Mouse (Mus musculus) forebrain, postnatal 0 days (tissue): ENCODE measurements at regions not wholly inside any gene's neighbourhood (a gene's known extent, or its start where the extent isn't known, plus 50 kb on each side); places are given as distances from the start of the nearest gene placed in this dataset.

ENCODE experiments used
- ATAC-seq: fragments of 200-750 bp; cut with Nextera tagmentation; 2 replicates; pipeline ENCODE4 v1.8.0; 2017; ENCODE audit warnings: mild to moderate bottlenecking, moderate library complexity
- DNase-seq: peaks from one replicate; pipeline ENCODE4 v3.0.0-alpha.2; 2015
- H3K27ac ChIP-seq: fragments of 300-500 bp; sonication (generic); 2 replicates; pipeline ENCODE4 v1.5.1; 2014; ENCODE audit warnings: low read depth, mild to moderate bottlenecking, antibody characterized with exemption, low read length, moderate library complexity, mixed read lengths
- H3K27me3 ChIP-seq: fragments of 300-500 bp; sonication (generic); 2 replicates; pipeline ENCODE4 v1.6.1; 2014; ENCODE audit warnings: mild to moderate bottlenecking, low read length, mixed read lengths; ENCODE audit not compliant: insufficient read depth
- H3K36me3 ChIP-seq: fragments of 300-500 bp; sonication (generic); 2 replicates; pipeline ENCODE4 v1.6.1; 2014; ENCODE audit warnings: mild to moderate bottlenecking, moderate library complexity; ENCODE audit not compliant: insufficient read depth
- H3K4me1 ChIP-seq: fragments of 300-500 bp; sonication (generic); 2 replicates; pipeline ENCODE4 v1.6.1; 2014; ENCODE audit warnings: antibody characterized with exemption; ENCODE audit not compliant: insufficient read depth
- H3K4me2 ChIP-seq: fragments of 300-500 bp; sonication (generic); 2 replicates; pipeline ENCODE4 v1.6.1; 2014; ENCODE audit warnings: low read depth, mild to moderate bottlenecking, moderate library complexity
- H3K4me3 ChIP-seq: fragments of 300-500 bp; sonication (generic); 2 replicates; pipeline ENCODE4 v1.5.1; 2014; ENCODE audit warnings: low read depth, low read length, mixed read lengths
- H3K9ac ChIP-seq: fragments of 300-500 bp; sonication (generic); 2 replicates; pipeline ENCODE4 v1.6.1; 2014; ENCODE audit warnings: mild to moderate bottlenecking
- H3K9me3 ChIP-seq: fragments of 300-500 bp; sonication (generic); 2 replicates; pipeline ENCODE4 v1.6.1; 2016; ENCODE audit warnings: low read length
- CTCF ChIP-seq: sonication (generic); IDR thresholded peaks from 2 replicates; pipeline ENCODE4 v1.5.1; 2016; ENCODE audit warnings: antibody characterized with exemption, control low read depth, low read depth
- WGBS: fragments of 180-500 bp; shearing (Covaris S2); extraction: QIAGEN DNeasy Blood & Tissue Kit; methylation state at CpG from one replicate; pipeline ENCODE4 v1.1.7; 2014; 5-methylcytosine and 5-hydroxymethylcytosine counted together

DNA sequence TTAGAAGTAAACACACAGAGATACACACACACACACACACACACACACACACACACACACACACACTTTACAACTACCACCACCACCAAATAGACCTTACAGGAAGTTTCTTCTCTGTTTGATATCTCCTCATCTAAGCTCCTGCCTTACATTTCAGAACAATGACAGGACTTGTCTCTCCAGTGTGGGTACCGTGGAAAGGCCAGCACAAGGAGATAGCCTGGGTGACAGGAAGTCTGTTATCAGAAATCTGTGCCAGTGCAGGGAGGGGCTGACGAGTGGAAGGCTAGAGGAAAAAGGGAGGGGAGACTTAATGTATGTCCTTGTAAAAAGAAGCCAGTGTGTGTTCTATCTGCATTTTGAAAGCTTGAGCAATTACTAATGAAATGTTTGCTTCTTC, 318.5 kb upstream of the Dcn start:
- TF ChIP-seq CTCF: no peak
- Histone ChIP-seq H3K4me2 (no peak overlapping the region), H3K36me3 (no peaks in the 10 kb centered on the region), H3K4me1 (no peaks in the 10 kb centered on the region), H3K27ac (no peak overlapping the region), H3K4me3 (no peak overlapping the region), H3K27me3 (no peaks in the 10 kb centered on the region), H3K9me3 (no peaks in the 10 kb centered on the region), H3K9ac (no peak overlapping the region)
- ATAC-seq (no peak), DNase-seq (no peak)
- WGBS: 42% methylated on average over 2 of the region's 2 CpGs

- TF ChIP-seq CTCF: no peak
- H3K9me3 ChIP-seq: no peaks in the 10 kb centered on the region
- no peaks in the 10 kb centered on the region for H3K4me1 ChIP-seq
- H3K27ac ChIP-seq: no peak overlapping the region
- 56% methylated on average over 3 of the region's 3 CpGs for WGBS
- DNase-seq (no peak), ATAC-seq (no peak)
- no peaks in the 10 kb centered on the region for H3K36me3 ChIP-seq
- no peak overlapping the region for H3K4me2 ChIP-seq
- H3K4me3 ChIP-seq: no peak overlapping the region
- H3K27me3 ChIP-seq: no peaks in the 10 kb centered on the region
- no peak overlapping the region for H3K9ac ChIP-seq
Measured at GRCm38 (mm10) chr10:97178468-97178867, 300.9 kb upstream of the Dcn start.

DNA sequence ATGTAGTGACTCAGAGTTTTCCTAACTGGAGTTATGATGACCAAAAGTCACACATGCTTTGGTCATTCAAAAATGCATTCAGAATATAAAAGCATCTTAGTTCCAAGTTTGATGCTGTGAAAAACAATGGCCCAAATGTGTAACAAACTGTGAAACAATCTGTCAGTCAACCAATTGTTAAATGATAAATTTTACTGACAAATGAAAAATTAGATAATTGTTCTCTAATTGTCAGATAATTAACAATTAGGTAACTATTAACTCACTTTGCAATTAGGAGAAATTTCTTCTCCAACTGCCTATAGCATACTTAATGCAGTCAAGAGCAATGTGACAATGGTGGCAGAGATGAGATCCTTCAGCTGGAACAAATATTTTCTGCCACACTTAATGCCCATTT, 289.7 kb upstream of the Dcn start:
- no peak overlapping the region for H3K4me3 ChIP-seq
- no peak overlapping the region for H3K27ac ChIP-seq
- H3K36me3 ChIP-seq: no peaks in the 10 kb centered on the region
- H3K4me1 ChIP-seq: no peaks in the 10 kb centered on the region
- H3K27me3 ChIP-seq: no peaks in the 10 kb centered on the region
- no peak overlapping the region for H3K4me2 ChIP-seq
- no peak overlapping the region for H3K9ac ChIP-seq
- DNase-seq: no peak
- H3K9me3 ChIP-seq: no peaks in the 10 kb centered on the region
- ATAC-seq: no peak
- no peak for TF ChIP-seq CTCF

- Histone ChIP-seq H3K9ac (no peak overlapping the region), H3K36me3 (no peaks in the 10 kb centered on the region), H3K27ac (no peak overlapping the region), H3K4me2 (no peak overlapping the region), H3K9me3 (no peaks in the 10 kb centered on the region), H3K4me3 (no peak overlapping the region), H3K4me1 (0 out of 2 replicates have a peak, but pooled peaks cover 8% of the 10 kb centered on the region), H3K27me3 (no peaks in the 10 kb centered on the region)
- DNase-seq: peak; percentile 48
- 18% methylated on average over 4 of the region's 4 CpGs for WGBS
- TF ChIP-seq CTCF: no peak
- peak; percentile 71 for ATAC-seq
Measured at GRCm38 (mm10) chr10:97211238-97211695, 268.1 kb upstream of the Dcn start.

DNA sequence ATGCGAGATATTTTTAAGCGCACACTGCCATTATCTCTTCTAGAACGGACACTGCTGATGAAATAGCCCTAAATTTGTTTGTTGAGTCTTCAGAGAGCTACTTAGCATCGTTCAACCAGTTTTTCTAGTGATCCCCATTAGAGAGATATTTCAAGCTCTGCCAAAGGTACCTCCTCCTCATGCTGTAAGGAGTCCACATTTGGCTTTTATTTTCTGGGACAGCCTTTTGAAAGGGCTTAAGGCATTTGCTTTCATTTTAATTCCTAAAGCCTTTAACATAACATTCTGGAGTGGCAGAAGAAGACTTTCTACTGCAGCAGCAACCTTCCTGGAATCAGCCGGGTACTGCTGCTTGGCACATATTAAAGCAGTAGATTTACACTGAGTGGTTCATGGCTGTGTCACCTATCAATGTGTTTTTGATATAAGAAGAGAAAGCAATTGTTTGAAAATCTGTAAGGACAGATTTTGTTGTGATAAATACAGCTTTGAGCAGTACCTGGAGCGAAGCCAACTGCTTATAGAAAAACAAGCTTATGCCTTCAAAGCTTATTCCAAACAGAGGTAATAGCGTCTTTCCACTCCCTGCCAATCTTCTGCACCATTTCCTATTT, 267.5 kb upstream of the Dcn start:
- DNase-seq (peak; percentile 59), ATAC-seq (no peak)
- TF ChIP-seq CTCF: no peak
- Histone ChIP-seq H3K27me3 (no peaks in the 10 kb centered on the region), H3K4me3 (no peak overlapping the region), H3K9ac (no peak overlapping the region), H3K9me3 (no peaks in the 10 kb centered on the region), H3K4me2 (no peak overlapping the region), H3K36me3 (no peaks in the 10 kb centered on the region), H3K27ac (peak overlapping the region; percentile 60; the same call in 1 of the 2 replicates), H3K4me1 (0 out of 2 replicates have a peak, but pooled peaks cover 8% of the 10 kb centered on the region)
- 35% methylated on average over 7 of the region's 7 CpGs for WGBS

DNA sequence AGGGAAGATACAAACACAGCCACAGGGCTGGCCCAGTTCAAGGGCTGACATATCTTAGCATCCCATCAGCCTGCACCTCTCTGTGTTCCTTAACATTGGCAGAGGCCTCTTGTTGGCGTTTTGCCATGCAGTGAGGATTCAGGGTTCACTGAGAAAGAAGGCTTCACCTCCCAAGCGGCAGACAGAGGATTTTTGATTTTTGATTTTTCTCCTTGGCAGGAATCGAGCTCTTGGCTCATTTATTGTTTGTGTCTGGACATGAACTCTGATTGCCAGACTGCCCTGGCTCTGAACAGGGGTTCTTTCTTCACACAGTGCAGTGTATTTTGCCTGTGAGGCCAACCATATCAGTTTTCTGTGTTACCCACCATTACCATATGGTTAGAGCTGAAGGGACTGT, 259.9 kb upstream of the Dcn start:
- Histone ChIP-seq H3K9me3 (no peaks in the 10 kb centered on the region), H3K4me1 (no peaks in the 10 kb centered on the region), H3K36me3 (no peaks in the 10 kb centered on the region), H3K27ac (no peak overlapping the region), H3K27me3 (no peaks in the 10 kb centered on the region), H3K4me2 (no peak overlapping the region), H3K9ac (no peak overlapping the region), H3K4me3 (no peak overlapping the region)
- no peak for TF ChIP-seq CTCF
- 34% methylated on average over 3 of the region's 3 CpGs for WGBS
- DNase-seq (no peak), ATAC-seq (no peak)

DNA sequence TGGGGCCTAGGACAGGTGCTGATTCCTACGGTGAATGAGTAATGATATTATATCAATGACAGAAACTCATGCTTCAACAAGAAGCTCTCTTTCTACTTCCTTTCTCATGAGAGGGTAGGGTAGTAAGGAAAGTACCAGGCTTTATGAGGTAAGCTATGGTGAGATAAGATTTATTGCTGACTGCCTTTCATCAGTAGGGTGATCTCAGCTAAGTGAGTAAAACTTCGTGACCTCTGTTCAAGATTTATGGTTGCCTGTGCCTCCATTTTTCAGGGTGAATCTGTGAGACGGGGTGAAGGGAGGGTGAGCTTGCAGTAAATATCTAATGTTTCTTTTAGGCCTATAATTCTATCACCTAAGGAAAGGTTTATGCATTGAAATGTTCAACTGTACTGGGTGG, 259.0 kb upstream of the Dcn start:
- Histone ChIP-seq H3K9ac (no peak overlapping the region), H3K9me3 (no peaks in the 10 kb centered on the region), H3K36me3 (no peaks in the 10 kb centered on the region), H3K4me3 (no peak overlapping the region), H3K4me1 (no peaks in the 10 kb centered on the region), H3K27ac (no peak overlapping the region), H3K4me2 (no peak overlapping the region), H3K27me3 (no peaks in the 10 kb centered on the region)
- no peak for TF ChIP-seq CTCF
- 92% methylated on average over 3 of the region's 3 CpGs for WGBS
- ATAC-seq: no peak
- no peak for DNase-seq
